Mouse (Mus musculus) cerebellum, postnatal 25 days (tissue): ENCODE results near the gene Gin1.
"Not testable (repeated sequence)": the region's sequence is repeated elsewhere in the genome, so short reads cannot be mapped to it uniquely, and the experiment has no call there.

Experiments
- DNase-seq, 2 experiments: peaks; one replicate each; pipeline ENCODE4 v3.0.0; 2021; ENCODE audit warnings: mixed read lengths in 2 of 2

Gene Gin1

GRCm38 (mm10) chr1:97769904-97770753 lies at the start of gene Gin1, which contains the start of gene Ppip5k2:
Gin1 (plus strand) TSS chr1:97770172.
Ppip5k2 (minus strand) TSS chr1:97770411.
- peak; percentile 95 to 97 for DNase-seq

DNA sequence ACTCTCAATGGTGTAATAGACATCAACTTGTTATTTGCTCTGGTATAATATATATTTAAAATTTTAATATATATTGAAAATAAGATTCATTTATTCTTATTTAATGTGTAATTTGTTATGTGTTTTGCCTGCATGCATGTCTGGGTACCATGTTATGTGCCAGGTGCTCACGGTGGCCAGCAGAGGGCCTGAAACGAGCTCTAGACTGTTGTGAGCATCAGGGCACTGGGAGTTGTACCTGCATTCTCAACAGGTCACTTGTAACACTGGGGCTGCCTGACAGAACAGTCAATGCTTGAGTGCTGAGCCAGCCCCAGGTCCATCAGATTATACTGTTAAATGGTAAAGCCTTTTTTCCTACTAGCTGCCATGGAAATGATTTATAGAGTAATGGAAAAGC lies 43.2 kb upstream of the Gin1 start:
- peak in 1 of 2 experiments; percentile 22 for DNase-seq

DNA sequence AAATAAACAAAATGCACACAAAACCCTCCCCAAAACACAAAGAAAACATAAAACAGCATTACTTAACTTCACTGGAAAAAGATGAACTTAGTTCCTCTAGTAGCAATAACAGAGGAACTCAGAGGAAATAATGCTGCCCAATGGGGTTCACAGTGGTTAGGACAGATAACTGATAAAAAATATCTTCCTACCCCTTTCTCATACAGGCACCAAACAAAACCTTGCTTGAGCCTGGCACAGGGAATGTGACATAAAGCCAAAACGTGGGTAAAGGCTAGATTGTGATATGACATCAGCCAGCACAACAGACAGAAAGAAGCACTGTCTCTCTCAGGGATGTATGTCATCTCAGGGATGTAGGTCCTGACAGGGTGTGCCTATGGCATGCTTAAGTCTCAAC lies 40.6 kb upstream of the Gin1 start:
- DNase-seq: no peak

DNA sequence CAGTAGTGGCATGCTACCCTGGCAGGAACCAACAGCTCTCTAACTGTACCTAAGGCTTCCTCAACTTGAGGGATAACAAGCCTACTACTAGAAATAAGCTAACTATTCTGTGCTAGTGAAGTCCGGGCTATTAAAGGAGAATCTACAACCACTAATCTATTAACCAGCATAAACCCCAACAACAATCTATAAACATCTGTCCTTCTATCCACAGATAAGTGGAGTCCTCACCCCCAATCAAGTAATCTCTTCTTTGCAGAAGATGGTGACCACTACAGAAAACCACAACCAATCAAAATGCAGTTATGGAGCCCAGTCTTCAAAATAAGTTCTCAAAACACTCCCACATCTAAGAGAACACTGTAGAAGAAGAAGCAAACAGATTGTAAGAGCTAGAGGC lies 26.9 kb upstream of the Gin1 start:
- no peak for DNase-seq

DNA sequence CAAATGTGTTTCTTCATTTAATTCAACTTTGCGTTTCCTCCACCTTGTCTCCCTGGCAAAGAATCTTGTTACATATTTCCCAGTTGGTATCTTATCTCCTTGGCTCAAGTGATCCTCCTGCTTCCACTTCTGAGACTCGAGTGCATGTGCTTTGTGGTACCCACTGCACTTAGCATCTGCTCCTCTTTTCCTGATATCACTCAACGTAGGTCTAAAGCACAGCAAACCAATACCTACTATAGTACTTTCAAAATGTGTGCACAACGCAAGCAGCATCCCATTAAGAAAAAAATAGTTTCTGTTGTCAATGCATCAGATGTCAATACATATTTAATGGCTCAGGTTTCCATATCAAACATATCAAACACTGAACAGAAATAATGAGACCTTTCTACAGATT lies 24.3 kb upstream of the Gin1 start:
- DNase-seq: no peak

DNA sequence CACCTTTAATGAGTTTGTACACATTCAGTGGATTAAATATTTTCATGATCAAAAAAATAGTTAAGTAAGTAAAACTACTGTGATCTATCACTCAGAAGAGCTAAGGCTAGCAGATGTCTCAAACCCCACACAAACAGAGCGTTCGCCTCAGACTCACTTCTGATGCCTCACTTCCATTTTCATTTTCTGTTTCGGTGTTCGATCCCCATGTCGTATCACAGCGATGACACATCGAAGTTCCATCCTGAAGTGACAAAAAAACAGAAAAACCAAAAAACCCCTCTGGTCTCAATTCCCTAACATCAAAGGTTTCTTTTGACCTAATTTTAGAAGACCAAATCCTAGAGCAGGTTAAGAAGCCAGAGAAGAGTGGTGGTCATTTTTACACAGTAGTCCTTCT lies 23.7 kb upstream of the Gin1 start:
- no peak for DNase-seq

- DNase-seq: no peak
Observed at GRCm38 (mm10) chr1:97748163-97748562, 21.8 kb upstream of the Gin1 start.

DNA sequence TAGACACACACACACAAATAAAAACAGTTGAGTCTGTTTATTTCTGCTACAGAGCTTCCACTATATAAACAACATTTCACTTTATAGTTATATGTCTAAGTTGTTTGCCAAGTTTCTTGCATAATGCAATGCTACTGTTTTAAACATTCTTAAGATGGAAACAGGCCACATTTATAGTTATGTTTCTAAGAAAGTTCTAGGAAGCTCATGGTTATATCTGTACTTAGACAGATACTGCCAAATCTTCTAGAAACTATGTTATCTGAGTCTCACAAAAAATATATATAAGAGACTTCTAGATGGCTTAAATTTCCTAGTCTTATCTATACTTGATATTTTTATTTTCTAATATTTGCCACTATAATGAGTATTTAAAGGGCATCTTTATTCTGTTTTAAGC lies 16.8 kb upstream of the Gin1 start:
- DNase-seq: no peak

- DNase-seq: no peak
Observed at GRCm38 (mm10) chr1:97754392-97754791, 15.6 kb upstream of the Gin1 start.

GRCm38 (mm10) chr1:97759841-97760240 lies 10.1 kb upstream of the Gin1 start:
- DNase-seq: no peak

GRCm38 (mm10) chr1:97760598-97760997 lies 9.4 kb upstream of the Gin1 start:
- DNase-seq: no peak

- DNase-seq: no peak
Observed at GRCm38 (mm10) chr1:97761477-97761876, 8.5 kb upstream of the Gin1 start.

DNA sequence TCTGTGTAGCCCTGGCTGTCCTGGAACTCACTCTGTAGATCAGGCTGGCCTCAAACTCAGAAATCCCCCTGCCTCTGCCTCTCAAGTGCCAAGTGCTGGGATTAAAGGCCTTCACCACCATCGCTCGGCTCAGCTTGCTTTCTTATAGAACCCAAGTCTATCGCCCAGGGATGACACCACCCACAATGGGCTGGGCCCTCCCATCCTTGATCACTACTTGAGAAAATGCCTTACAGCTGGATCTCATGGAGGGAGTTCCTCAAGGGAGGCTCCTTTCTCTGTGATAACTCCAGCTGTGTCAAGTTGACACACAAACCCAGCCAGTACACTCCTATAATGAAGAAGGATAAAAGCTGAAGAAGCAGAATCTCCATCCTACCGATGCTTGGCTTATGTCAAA lies 4.3 kb upstream of the Gin1 start:
- not testable (repeated sequence) for DNase-seq

DNA sequence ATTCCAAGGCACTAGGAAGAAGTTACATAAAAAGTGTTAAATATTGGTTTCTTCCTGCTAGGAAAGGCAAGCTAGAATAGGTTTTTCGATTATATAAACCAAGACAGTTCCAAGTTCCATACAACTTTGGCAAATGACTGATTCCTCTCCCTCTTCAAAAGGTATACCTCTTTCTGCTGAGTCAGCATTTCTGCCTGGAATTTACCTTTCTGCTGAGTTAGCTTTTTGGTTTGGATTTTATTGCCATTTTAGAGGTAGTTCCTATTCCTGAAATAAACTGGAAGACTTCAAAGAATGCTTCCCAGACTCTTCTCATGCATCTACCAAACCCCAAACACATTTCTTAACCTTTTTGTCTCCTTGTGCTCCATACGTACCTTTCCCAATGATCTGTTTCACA lies 1.9 kb upstream of the Gin1 start:
- no peak for DNase-seq

DNA sequence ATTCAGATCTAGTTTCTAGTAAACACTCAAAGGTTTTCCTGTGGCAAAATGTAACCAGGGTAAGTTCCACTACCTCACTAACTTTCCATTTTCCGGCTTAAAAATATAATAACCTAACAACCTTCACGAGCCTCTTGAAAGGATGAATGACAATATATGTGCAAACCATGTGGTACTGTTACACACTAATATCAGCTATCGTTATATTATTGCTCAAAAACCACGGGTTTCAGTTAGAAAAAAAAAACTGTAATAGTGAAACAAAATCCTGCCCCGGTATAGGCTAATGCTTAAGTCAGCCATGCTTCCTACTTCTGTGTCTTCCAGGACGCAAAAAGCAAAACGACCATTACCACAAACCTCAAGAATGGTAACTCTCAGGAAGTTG lies 1.1 kb upstream of the Gin1 start:
- DNase-seq: no peak

DNA sequence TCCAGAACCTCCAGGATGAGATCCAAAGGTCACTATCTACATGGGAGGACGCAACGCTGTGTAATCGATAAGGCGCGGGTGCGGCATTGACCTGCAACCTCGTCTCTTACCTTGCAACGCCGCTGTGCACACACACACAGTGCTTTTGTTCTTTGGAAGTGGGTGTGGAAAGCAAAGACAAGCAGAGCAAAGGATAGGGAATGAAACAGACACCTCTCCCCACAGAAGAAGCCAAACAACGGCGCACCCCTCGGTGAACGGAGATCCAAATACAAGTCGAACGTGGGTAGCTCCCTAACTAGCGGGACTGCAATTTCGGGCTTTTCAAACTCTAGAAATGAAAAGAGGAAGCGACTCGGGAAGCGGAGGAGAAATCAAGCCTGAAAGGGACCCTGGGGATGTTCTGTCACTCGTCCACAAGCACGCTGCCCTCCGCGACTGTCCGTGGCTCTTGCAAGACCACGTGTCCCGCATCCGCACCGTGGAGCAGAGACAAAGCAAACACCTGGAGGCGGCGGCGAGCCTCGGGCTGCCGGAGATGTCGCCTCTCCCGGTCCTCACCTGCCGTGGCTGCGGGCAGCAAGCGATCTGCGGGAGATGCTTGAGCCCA lies 573 bp upstream of the Gin1 start:
- peak in 1 of 2 experiments; percentile 38 for DNase-seq

GRCm38 (mm10) chr1:97771118-97771517 lies 1.1 kb downstream of the Gin1 start:
- peak in 1 of 2 experiments; percentile 7 for DNase-seq

GRCm38 (mm10) chr1:97771727-97772126 lies 1.8 kb downstream of the Gin1 start:
- no peak for DNase-seq

- no peak for DNase-seq
Observed at GRCm38 (mm10) chr1:97773362-97773761, 3.4 kb downstream of the Gin1 start.

GRCm38 (mm10) chr1:97773973-97774372 lies 4.0 kb downstream of the Gin1 start:
- DNase-seq: no peak

DNA sequence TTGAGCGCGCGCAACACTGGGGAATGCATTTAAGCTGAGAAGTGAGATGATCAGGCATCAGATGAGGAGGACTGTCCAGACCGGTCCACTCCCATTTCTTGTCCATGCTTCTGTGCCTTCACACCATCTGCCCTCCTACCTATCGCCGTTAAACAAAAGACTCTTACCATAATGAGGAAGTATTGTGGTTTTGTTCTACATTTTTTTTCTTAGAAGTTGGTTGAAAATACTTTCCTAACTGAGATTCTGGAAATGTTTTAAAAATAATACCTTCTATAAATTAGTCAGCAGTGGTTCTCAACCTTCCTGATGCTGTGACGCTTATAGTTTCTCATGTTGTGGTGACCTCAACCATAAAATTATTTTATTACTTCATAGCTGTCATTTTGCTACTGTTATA lies 11.7 kb downstream of the Gin1 start:
- no peak for DNase-seq

DNA sequence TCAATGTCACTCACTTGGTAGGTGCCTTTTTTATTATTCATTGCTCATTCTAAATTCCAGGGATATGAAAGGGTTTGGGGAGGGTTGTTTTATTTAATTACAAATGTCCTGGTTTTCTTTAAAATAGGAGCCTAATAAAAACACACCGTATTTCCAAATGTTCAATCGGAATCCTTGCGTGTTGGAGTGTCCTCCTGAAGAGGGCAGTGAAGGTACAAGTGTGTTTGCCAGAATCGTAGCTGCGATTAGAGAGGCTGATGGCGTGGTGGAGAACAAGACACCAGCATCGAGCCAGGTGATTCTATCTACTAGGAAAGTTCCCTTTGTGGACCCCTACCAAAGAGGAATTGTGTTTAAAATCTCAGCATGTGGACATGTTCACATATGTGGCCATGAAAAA lies 15.0 kb downstream of the Gin1 start:
- no peak for DNase-seq

DNA sequence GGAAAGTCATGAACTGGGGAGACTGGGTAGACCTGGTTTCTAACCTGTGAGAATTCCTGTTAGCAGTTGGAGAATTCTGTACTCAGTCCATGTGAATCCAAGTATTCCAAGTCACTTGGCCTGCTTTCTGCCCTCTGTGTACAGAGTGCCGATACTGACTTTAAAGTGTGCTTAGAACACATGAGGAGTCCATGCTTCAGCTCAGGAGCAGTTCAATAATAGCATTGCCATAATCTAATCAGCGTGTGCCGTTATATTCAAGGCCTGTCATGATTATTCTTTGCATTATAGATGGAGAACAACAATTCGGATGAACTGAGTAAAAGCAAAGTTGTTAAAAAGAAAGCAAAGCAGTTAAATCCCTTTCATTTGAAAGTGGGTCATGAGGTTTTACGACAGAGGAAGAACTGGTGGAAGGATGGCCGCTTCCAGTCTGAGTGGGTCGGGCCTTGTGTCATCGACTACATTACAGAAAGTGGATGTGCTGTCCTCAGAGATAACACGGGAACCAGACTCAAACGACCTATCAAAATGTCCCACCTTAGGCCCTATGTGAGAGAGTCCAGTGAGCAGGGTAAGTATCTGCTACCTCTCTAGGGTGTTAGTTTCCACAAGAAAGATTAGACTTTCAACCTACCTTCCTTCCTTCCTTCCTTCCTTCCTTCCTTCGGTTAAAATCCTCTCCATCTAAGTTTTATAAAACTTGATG lies 15.9 kb downstream of the Gin1 start:
- DNase-seq: no peak

DNA sequence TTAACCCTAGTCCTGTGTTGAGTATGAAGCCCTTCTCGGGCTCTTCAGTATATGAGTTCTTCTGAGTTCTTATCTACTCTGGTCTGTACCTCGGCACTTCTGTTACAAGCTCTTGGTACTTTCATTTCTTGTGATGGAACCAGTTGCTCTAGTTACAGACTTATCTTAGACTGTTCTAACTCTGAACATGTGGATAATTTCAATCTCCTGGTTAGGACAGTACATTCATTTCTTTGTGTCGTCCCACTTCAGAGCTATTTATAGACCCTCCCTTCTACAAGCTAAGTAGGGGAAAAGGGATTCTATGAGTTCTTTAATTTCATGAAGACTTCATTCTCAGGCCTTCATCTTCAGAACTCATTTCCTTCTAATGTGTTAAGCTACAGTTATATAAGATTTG lies 17.7 kb downstream of the Gin1 start:
- no peak for DNase-seq
